In the genomic region with DNA sequence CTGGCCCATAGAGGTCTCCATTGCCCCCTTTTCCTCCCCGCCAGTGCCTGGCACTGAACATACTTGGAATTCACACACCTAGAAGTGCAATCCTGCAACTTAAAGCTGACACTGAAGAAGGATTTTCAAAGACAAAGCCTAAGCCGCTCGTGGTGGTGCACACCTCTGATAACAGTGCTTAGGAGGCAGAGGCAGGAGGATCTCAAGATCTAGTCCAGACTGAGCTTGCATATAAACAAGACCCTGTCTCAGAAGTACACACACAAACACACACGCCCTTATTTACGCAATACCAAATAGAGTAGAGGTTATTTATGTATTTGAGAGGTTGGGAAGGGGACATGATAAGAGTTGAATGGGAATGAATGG, we compare ENCODE assay signal across 8 mouse cellular contexts. TPM values are rescaled to one million over a fixed set of nuclear protein-coding genes. Genes with fewer than 3 reads are reported as not detected.
DNase-seq lines count a peak whose midpoint lies in the region; ATAC-seq lines count a peak whose summit lies in the region.

No protein-coding gene starts in this region.

- ATAC-seq in kidney, embryonic 14.5 days (ENCODE audit: low FRiP score, low TSS enrichment) = peak; percentile 17
- peak; percentile 2 for ATAC-seq in activated CD4-positive, CD25-positive, alpha-beta regulatory T cell, adult 4 months
- ATAC-seq in hindbrain, embryonic 12.5 days (ENCODE audit: low FRiP score) = no peak
- ATAC-seq in midbrain, embryonic 12.5 days (ENCODE audit: low FRiP score, low read depth) = no peak; the same call in 1 of the 2 replicates

- no peaks in the 10 kb centered on the region for H3K9me3 ChIP-seq in kidney, embryonic 14.5 days (ENCODE audit: control insufficient read depth, low read length)
- no peaks in the 10 kb centered on the region for H3K9me3 ChIP-seq in hindbrain, embryonic 12.5 days (replicated peaks)
- H3K9me3 ChIP-seq in midbrain, embryonic 12.5 days = no peaks in the 10 kb centered on the region

- H3K4me1 ChIP-seq in kidney, embryonic 14.5 days (ENCODE audit: control insufficient read depth, insufficient read depth, low read length) = no peaks in the 10 kb centered on the region
- H3K4me1 ChIP-seq in hindbrain, embryonic 12.5 days = no peaks in the 10 kb centered on the region
- no peaks in the 10 kb centered on the region for H3K4me1 ChIP-seq in midbrain, embryonic 12.5 days

- no peak for DNase-seq in kidney, postnatal 25 days
- DNase-seq in right cerebral cortex, postnatal 25 days = no peak
- no peak for DNase-seq in adipocyte (ENCODE audit: low spot score)
- DNase-seq in kidney, adult 11 months = no peak

- WGBS in kidney, embryonic 14.5 days = 54% methylated on average over 5 of the region's 5 CpGs
- 52% methylated on average over 5 of the region's 5 CpGs for WGBS in hindbrain, embryonic 12.5 days
- WGBS in midbrain, embryonic 12.5 days = 48% methylated on average over 5 of the region's 5 CpGs

- no peaks in the 10 kb centered on the region for H3K36me3 ChIP-seq in kidney, embryonic 14.5 days (ENCODE audit: control insufficient read depth, insufficient read depth, low read length)
- no peaks in the 10 kb centered on the region for H3K36me3 ChIP-seq in hindbrain, embryonic 12.5 days
- no peaks in the 10 kb centered on the region for H3K36me3 ChIP-seq in midbrain, embryonic 12.5 days

- H3K4me3 ChIP-seq in kidney, embryonic 14.5 days (ENCODE audit: low read length) = peak overlapping the region; percentile 38
- H3K4me3 ChIP-seq in hindbrain, embryonic 12.5 days = peak overlapping the region; percentile 26
- H3K4me3 ChIP-seq in midbrain, embryonic 12.5 days = peak overlapping the region; percentile 51

- no peak overlapping the region for H3K27ac ChIP-seq in kidney, embryonic 14.5 days (ENCODE audit: low read depth, low read length)
- H3K27ac ChIP-seq in hindbrain, embryonic 12.5 days = peak overlapping the region; percentile 40
- H3K27ac ChIP-seq in midbrain, embryonic 12.5 days (replicated peaks) = peak overlapping the region; percentile 58; the same call in 1 of the 2 replicates

- H3K4me2 ChIP-seq in kidney, embryonic 14.5 days (replicated peaks; ENCODE audit: low read depth, low read length) = peak overlapping the region; percentile 29; the same call in 1 of the 2 replicates
- peak overlapping the region; percentile 45 for H3K4me2 ChIP-seq in hindbrain, embryonic 12.5 days (replicated peaks)
- H3K4me2 ChIP-seq in midbrain, embryonic 12.5 days (replicated peaks) = peak overlapping the region; percentile 41

- peak overlapping the region; percentile 44; the same call in 1 of the 2 replicates for H3K9ac ChIP-seq in kidney, embryonic 14.5 days (ENCODE audit: low read depth, low read length)
- H3K9ac ChIP-seq in hindbrain, embryonic 12.5 days = no peak overlapping the region
- H3K9ac ChIP-seq in midbrain, embryonic 12.5 days (replicated peaks) = no peak overlapping the region

- H3K27me3 ChIP-seq in kidney, embryonic 14.5 days (ENCODE audit: control insufficient read depth, insufficient read depth, low read length) = no peaks in the 10 kb centered on the region
- no peaks in the 10 kb centered on the region for H3K27me3 ChIP-seq in hindbrain, embryonic 12.5 days
- no peaks in the 10 kb centered on the region for H3K27me3 ChIP-seq in midbrain, embryonic 12.5 days

RNA-seq across cellular contexts. Expression of a gene that starts 0.5 kb away (rescaled TPM):
- polyA plus RNA-seq in kidney, embryonic 14.5 days (2014; fragmentation: Nextera tagmentation; extraction: Ambion mirVana) = 10.1 and 19.0 TPM in 2 replicates
- 1 to 10 TPM; 3.1 to 4.9 TPM for polyA plus RNA-seq in activated CD4-positive, CD25-positive, alpha-beta regulatory T cell, adult 4 months (2017; shearing (Covaris generic))
- 9.5 and 10.2 TPM in 2 replicates for polyA plus RNA-seq in hindbrain, embryonic 12.5 days (2016; fragmentation: Nextera tagmentation; extraction: Ambion mirVana)
- polyA plus RNA-seq in midbrain, embryonic 12.5 days (2016; fragmentation: Nextera tagmentation; extraction: Ambion mirVana) = 13.4 and 13.9 TPM in 2 replicates

RNA-seq across cellular contexts. Expression of a gene that starts 31.8 kb away (rescaled TPM):
- 993 and 1,252 TPM in 2 replicates for polyA plus RNA-seq in kidney, embryonic 14.5 days (2014; fragmentation: Nextera tagmentation; extraction: Ambion mirVana)
- polyA plus RNA-seq in activated CD4-positive, CD25-positive, alpha-beta regulatory T cell, adult 4 months (2017; shearing (Covaris generic)) = 1,000 to 10,000 TPM; 1,905 to 1,954 TPM
- polyA plus RNA-seq in hindbrain, embryonic 12.5 days (2016; fragmentation: Nextera tagmentation; extraction: Ambion mirVana) = 442 and 492 TPM in 2 replicates
- polyA plus RNA-seq in midbrain, embryonic 12.5 days (2016; fragmentation: Nextera tagmentation; extraction: Ambion mirVana) = 479 and 497 TPM in 2 replicates

RNA-seq across cellular contexts. Expression of a gene that starts 38.2 kb away (rescaled TPM):
- polyA plus RNA-seq in kidney, embryonic 14.5 days (2014; fragmentation: Nextera tagmentation; extraction: Ambion mirVana) = 73.2 and 103 TPM in 2 replicates
- 10 to 100 TPM; 37.4 to 63.2 TPM for polyA plus RNA-seq in activated CD4-positive, CD25-positive, alpha-beta regulatory T cell, adult 4 months (2017; shearing (Covaris generic))
- 68.9 and 72.1 TPM in 2 replicates for polyA plus RNA-seq in hindbrain, embryonic 12.5 days (2016; fragmentation: Nextera tagmentation; extraction: Ambion mirVana)
- 75.5 and 79.3 TPM in 2 replicates for polyA plus RNA-seq in midbrain, embryonic 12.5 days (2016; fragmentation: Nextera tagmentation; extraction: Ambion mirVana)

Comparison
In these comparisons a context has a peak if more than half of its experiments do, and no peak if none do; other contexts are left out.
1. ATAC-seq: peak in kidney, embryonic 14.5 days (single experiment) and activated CD4-positive, CD25-positive, alpha-beta regulatory T cell, adult 4 months (single experiment); none in hindbrain, embryonic 12.5 days (single experiment) and midbrain, embryonic 12.5 days (single experiment).
2. Peak in every context shown above with its lines, with median percentiles within 50 percentile points of each other: H3K4me2 ChIP-seq and H3K4me3 ChIP-seq.